Mouse (Mus musculus) MEL (cell line): Measurements from ENCODE around the gene Tubgcp6.

Experiments
- CHD2 ChIP-seq: IDR thresholded peaks from 2 replicates; pipeline ENCODE4 v1.6.1; 2011; ENCODE audit warnings: low read length, improper control_type of control experiment
- CTCF ChIP-seq, 3 experiments: IDR thresholded peaks in 2 of 3; conservative IDR thresholded peaks in 1 of 3; 2 replicates each; pipeline ENCODE4 v1.5.1; 2011 to 2012; ENCODE audit warnings: low read length in 3 of 3, low read depth in 2 of 3, mild to moderate bottlenecking in 2 of 3, improper control_type of control experiment in 1 of 3, inconsistent platforms in 1 of 3, mixed read lengths in 1 of 3, moderate library complexity in 1 of 3; ENCODE audit not compliant: control insufficient read depth in 1 of 3, insufficient read depth in 1 of 3, poor library complexity in 1 of 3, severe bottlenecking in 1 of 3
- GABPA ChIP-seq: IDR thresholded peaks from 2 replicates; pipeline ENCODE4 v1.6.1; 2012; ENCODE audit warnings: low read depth, mild to moderate bottlenecking, inconsistent platforms, low read length, improper control_type of control experiment, moderate library complexity
- KAT2A ChIP-seq: conservative IDR thresholded peaks from 2 replicates; pipeline ENCODE4 v1.6.1; 2012; ENCODE audit warnings: low read depth, low read length, improper control_type of control experiment, inconsistent platforms
- MYC ChIP-seq: IDR thresholded peaks from 2 replicates; pipeline ENCODE4 v1.6.1; 2011; ENCODE audit warnings: low read depth, mild to moderate bottlenecking, low read length, improper control_type of control experiment, moderate library complexity
- POLR2A ChIP-seq, 2 experiments: IDR thresholded peaks; 2 replicates each; pipeline ENCODE4 v1.6.1; 2011 to 2012; ENCODE audit warnings: low read length in 2 of 2, mild to moderate bottlenecking in 2 of 2, control low read depth in 1 of 2, improper control_type of control experiment in 1 of 2, low read depth in 1 of 2, moderate library complexity in 1 of 2; ENCODE audit not compliant: control insufficient read depth in 1 of 2, insufficient read depth in 1 of 2, poor library complexity in 1 of 2
- POLR2AphosphoS2 ChIP-seq: IDR thresholded peaks from 2 replicates; pipeline ENCODE4 v1.6.1; 2011; ENCODE audit warnings: low read length, improper control_type of control experiment
- UBTF ChIP-seq: IDR thresholded peaks from 2 replicates; pipeline ENCODE4 v1.6.1; 2012; ENCODE audit warnings: low read depth, mild to moderate bottlenecking, inconsistent platforms, low read length, improper control_type of control experiment, moderate library complexity, borderline replicate concordance; ENCODE audit not compliant: insufficient read depth

GRCm38 (mm10) chr15:89127364-89127940 is 4.5 kb upstream of the Tubgcp6 start:
- TF ChIP-seq POLR2A (IDR thresholded peaks at IDR 0.05; ENCODE audit: control insufficient read depth in 1 of 2, insufficient read depth in 1 of 2, low read depth in 1 of 2, low read length in 2 of 2, poor library complexity in 1 of 2) (no peak), MYC (no peak), UBTF (no peak), POLR2AphosphoS2 (no peak), KAT2A (no peak), CTCF (IDR thresholded peaks at IDR 0.05 in 2 of 3, conservative IDR thresholded peaks at IDR 0.05 in 1 of 3; ENCODE audit: control insufficient read depth in 1 of 3, insufficient read depth in 1 of 3, low read depth in 2 of 3, low read length in 3 of 3, poor library complexity in 1 of 3, severe bottlenecking in 1 of 3) (no peak), GABPA (no peak), CHD2 (no peak)
